Mouse (Mus musculus) embryonic fibroblast, embryonic 13.5 days (primary cell): ENCODE results near the gene Gm3752. TPM values are rescaled to one million over a fixed set of nuclear protein-coding genes. Genes with fewer than 3 reads are reported as not detected.
"Not testable (repeated sequence)": the region's sequence is repeated elsewhere in the genome, so short reads cannot be mapped to it uniquely, and the experiment has no call there.

Source experiments
- H3K27ac ChIP-seq: 2 replicates; pipeline ENCODE4 v1.5.1; 2012; ENCODE audit warnings: low read length, control low read depth, inconsistent platforms; ENCODE audit not compliant: insufficient read depth
- H3K4me1 ChIP-seq: 2 replicates; pipeline ENCODE4 v1.6.1; 2011; ENCODE audit warnings: low read length; ENCODE audit not compliant: control insufficient read depth, insufficient read depth
- H3K4me3 ChIP-seq: 2 replicates; pipeline ENCODE4 v1.5.1; 2011; ENCODE audit warnings: mild to moderate bottlenecking, control low read depth, low read length; ENCODE audit not compliant: insufficient read depth
- polyA plus RNA-seq: library from polyadenylated mRNA; stranded (reverse); fragments of >200 nt; gene quantifications from 2 replicates; pipeline ENCODE4 v1.2.4, GENCODE M21; 2011; ENCODE audit warnings: low read depth; ENCODE audit not compliant: missing spikeins, insufficient read length

The Gm3752 gene
- 0.58 TPM in 1 of 2 replicates, not detected in the other for polyA plus RNA-seq

GRCm38 (mm10) chr14:7483662-7484061 is at the start of gene Gm3752:
Gene Gm3752, minus strand, starts transcription at chr14:7483762.
- not testable (repeated sequence) for H3K4me1 ChIP-seq, H3K4me3 ChIP-seq, H3K27ac ChIP-seq

DNA sequence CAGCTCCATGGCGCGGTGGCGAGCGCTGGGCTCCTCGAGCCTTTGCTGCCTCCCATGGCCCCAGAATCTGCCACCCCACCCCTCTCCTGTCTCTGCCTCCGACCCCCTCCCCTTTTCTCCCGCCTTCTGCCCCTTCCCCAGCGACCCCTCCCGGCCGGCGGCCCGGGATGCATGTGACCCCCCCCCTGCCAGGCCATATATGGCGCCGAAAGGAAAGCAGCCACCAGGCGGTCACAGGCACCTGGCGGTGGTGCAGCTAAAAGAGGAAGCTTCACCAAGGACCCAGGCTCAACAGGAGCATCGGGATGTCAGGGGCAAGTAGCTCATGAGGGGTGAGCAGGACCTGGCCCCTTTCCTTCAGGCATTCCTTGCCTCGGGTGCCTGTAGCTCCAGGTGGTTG is 5.2 kb upstream of the Gm3752 start:
- not testable (repeated sequence) for H3K4me1 ChIP-seq, H3K27ac ChIP-seq, H3K4me3 ChIP-seq

GRCm38 (mm10) chr14:7450817-7451216 is 32.7 kb downstream of the Gm3752 start, which contains the start of gene Gm3755:
Gene Gm3755, minus strand, starts transcription at chr14:7450917.
- H3K4me1 ChIP-seq, H3K27ac ChIP-seq, H3K4me3 ChIP-seq: not testable (repeated sequence)

DNA sequence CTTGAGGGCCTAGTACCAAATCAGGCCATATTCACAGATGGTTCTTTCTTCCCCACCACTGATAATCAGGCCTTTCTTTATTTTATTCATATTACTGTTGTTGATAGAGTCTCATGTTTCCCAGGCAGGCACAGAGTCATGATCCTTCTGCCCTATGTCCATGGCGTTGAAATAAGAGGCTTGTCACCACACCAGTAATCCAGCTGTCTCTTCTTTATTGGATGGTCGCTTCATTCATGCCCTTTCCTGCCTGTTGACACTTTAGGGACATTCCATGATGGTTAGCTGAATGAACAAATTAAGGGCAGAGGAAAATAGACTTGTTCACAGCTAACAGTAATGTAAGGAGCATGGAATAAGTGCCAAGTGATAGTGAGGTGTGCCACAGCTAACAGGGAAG is 61.1 kb downstream of the Gm3752 start:
- H3K4me3 ChIP-seq, H3K4me1 ChIP-seq, H3K27ac ChIP-seq: not testable (repeated sequence)

Other genes with a start within 250 kb of the Gm3752 start
- gene Gm3727, start 219.0 kb downstream of the Gm3752 start, polyA plus RNA-seq = not detected in 2 replicates
- gene Gm3739, start 168.7 kb downstream of the Gm3752 start, polyA plus RNA-seq = not detected in 2 replicates
- not detected in 2 replicates for gene Gm5797, start 151.4 kb downstream of the Gm3752 start, polyA plus RNA-seq
- gene Gm8374, start 118.6 kb downstream of the Gm3752 start, polyA plus RNA-seq = not detected in 2 replicates
- gene Gm3755, start 32.8 kb downstream of the Gm3752 start, polyA plus RNA-seq = not detected in 2 replicates
- not detected in 2 replicates for gene Gm3558, start 84.8 kb upstream of the Gm3752 start, polyA plus RNA-seq
- gene Gm10338, start 111.8 kb upstream of the Gm3752 start, polyA plus RNA-seq = not detected in 2 replicates
- not detected in 2 replicates for gene Gm10128, start 160.2 kb upstream of the Gm3752 start, polyA plus RNA-seq